Mouse (Mus musculus): Measurements from ENCODE around the gene P4ha2.

DNA sequence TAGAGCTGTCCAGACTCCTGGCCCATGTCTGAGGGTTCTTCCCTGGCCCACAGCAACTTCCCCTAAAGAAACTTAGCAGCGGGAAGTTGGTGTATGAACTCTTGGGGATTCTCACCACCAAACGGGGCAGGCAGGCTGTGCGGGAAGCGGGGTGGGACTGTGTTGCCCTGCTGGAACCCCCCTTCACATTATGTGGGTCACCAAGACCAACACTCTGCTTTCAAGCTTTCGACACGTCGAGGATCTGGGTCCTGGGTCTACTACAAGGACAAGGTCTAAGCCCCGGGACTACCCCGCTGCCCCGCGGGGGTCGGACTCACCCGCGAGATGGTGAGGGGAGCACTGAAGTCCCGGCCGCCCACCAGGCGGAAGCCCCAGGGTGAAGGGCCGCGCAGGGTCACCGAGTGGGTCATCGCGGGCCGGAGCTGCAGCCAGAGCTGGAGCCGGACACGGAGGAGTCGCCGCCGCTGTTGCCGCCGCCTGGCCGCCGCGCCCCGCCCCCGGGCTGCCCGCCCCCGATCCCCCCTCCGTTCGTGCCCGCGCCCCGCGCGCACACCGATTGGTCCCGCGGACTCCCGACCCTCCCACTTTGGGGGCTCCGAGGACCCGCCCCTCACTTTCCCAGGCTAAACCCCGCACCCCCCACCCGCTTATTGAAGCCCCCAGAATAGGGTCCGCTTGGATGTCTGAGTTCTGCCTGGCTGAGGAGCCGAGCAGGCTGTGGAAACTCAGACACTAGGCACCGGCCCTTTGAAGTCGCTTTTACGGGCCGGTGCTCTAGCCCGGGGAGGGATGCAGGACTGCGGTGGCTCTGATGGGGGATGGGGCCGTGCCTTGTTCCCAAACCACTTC is 31.1 kb upstream of the P4ha2 start, which contains the start of gene Pdlim4:
- no peak for TF ChIP-seq POLR2A (IDR thresholded peaks at IDR 0.05; ENCODE audit: low read depth, low read length)
- no peak for TF ChIP-seq CTCF (conservative IDR thresholded peaks at IDR 0.05; ENCODE audit: insufficient read depth, insufficient read length, low read depth, low read length)
